Comparison of ENCODE assay signal across 16 mouse cellular contexts in genomic region chr12:32805559-32805958, GRCm38 (mm10).
"Had no signal": no experiment of that assay in that cellular context is flagged by ENCODE, and none has a peak within 500 bp of the region (broad histone marks: within the 10 kb centered on the region; RNA-seq: fewer than 3 reads in every experiment).

No protein-coding gene starts in this region.

- H3K9ac ChIP-seq: neural tube, embryonic 13.5 days; neural tube, embryonic 15.5 days; stomach, embryonic 15.5 days had no signal

- H3K4me3 ChIP-seq: neural tube, embryonic 13.5 days; neural tube, embryonic 15.5 days; stomach, embryonic 15.5 days had no signal

- H3K27me3 ChIP-seq: neural tube, embryonic 13.5 days; neural tube, embryonic 15.5 days; stomach, embryonic 15.5 days had no signal

- H3K4me1 ChIP-seq: neural tube, embryonic 13.5 days; neural tube, embryonic 15.5 days; stomach, embryonic 15.5 days had no signal

- H3K27ac ChIP-seq: neural tube, embryonic 13.5 days; neural tube, embryonic 15.5 days; stomach, embryonic 15.5 days; stomach, postnatal 0 days had no signal

- DNase-seq: retina, postnatal 1 day; right cerebral cortex, adult 18-20 months; right cerebral cortex, postnatal 14 days; right cerebral cortex, postnatal 25 days; right cerebral cortex, postnatal 4 days; spleen, adult 18-20 months; thymus, adult 18-20 months; thymus, adult 2 months; thymus, postnatal 14 days; thymus, postnatal 25 days; thymus, postnatal 36 days; thymus, postnatal 4 days had no signal

- H3K9me3 ChIP-seq: neural tube, embryonic 13.5 days; neural tube, embryonic 15.5 days; stomach, embryonic 15.5 days had no signal

- H3K36me3 ChIP-seq: neural tube, embryonic 13.5 days; neural tube, embryonic 15.5 days; stomach, embryonic 15.5 days had no signal
